Mouse (Mus musculus): ENCODE measurements at regions not wholly inside any gene's neighbourhood (a gene's known extent, or its start where the extent isn't known, plus 50 kb on each side); places are given as distances from the start of the nearest gene placed in this dataset.

- TF ChIP-seq EP300 (optimal IDR thresholded peaks at IDR 0.05) (no peak), CTCF (IDR thresholded peaks at IDR 0.05; ENCODE audit: low read depth) (no peak)
Measured at GRCm38 (mm10) chr3:143903421-143903820, 301.6 kb downstream of the Lmo4 start.
